Mouse (Mus musculus) neural tube, embryonic 13.5 days (tissue): ENCODE data around the gene Kdm6b. TPM values are rescaled to one million over a fixed set of nuclear protein-coding genes. Genes with fewer than 3 reads are reported as not detected.
"Not testable (repeated sequence)": the region's sequence is repeated elsewhere in the genome, so short reads cannot be mapped to it uniquely, and the experiment has no call there.

ENCODE experiments used
- ATAC-seq: fragments of 200-750 bp; cut with Nextera tagmentation; 2 replicates; pipeline ENCODE4 v1.8.0; 2017; ENCODE audit warnings: low read depth, mild to moderate bottlenecking, moderate TSS enrichment, moderate library complexity
- H3K27ac ChIP-seq: fragments of 300-500 bp; sonication (generic); replicated peaks from 2 replicates; pipeline ENCODE4 v1.5.1; 2015; ENCODE audit warnings: moderate library complexity, mild to moderate bottlenecking, inconsistent platforms
- H3K27me3 ChIP-seq: fragments of 300-500 bp; sonication (generic); 2 replicates; pipeline ENCODE4 v1.6.1; 2015; ENCODE audit warnings: mild to moderate bottlenecking, inconsistent platforms
- H3K36me3 ChIP-seq: fragments of 300-500 bp; sonication (generic); 2 replicates; pipeline ENCODE4 v1.6.1; 2015; ENCODE audit warnings: mild to moderate bottlenecking, inconsistent platforms
- H3K4me1 ChIP-seq: fragments of 300-500 bp; sonication (generic); replicated peaks from 2 replicates; pipeline ENCODE4 v1.6.1; 2015; ENCODE audit warnings: inconsistent platforms
- H3K4me2 ChIP-seq: fragments of 300-500 bp; sonication (generic); 2 replicates; pipeline ENCODE4 v1.6.1; 2015; ENCODE audit warnings: inconsistent platforms, mild to moderate bottlenecking, moderate library complexity
- H3K4me3 ChIP-seq: fragments of 300-500 bp; sonication (generic); 2 replicates; pipeline ENCODE4 v1.5.1; 2015; ENCODE audit warnings: mild to moderate bottlenecking, inconsistent platforms
- H3K9ac ChIP-seq: fragments of 300-500 bp; sonication (generic); 2 replicates; pipeline ENCODE4 v1.6.1; 2015; ENCODE audit warnings: moderate library complexity, mild to moderate bottlenecking, inconsistent platforms
- H3K9me3 ChIP-seq: fragments of 300-500 bp; sonication (generic); 2 replicates; pipeline ENCODE4 v1.6.1; 2016; ENCODE audit warnings: inconsistent platforms
- WGBS: fragments of 180-500 bp; shearing (Covaris S2); methylation state at CpG from one replicate; pipeline ENCODE4 v1.1.7; 2015; 5-methylcytosine and 5-hydroxymethylcytosine counted together
- polyA plus RNA-seq: library from polyadenylated mRNA; unstranded; fragments of >200 nt; fragmentation: Nextera tagmentation; extraction: Ambion mirVana; gene quantifications from 2 replicates; pipeline ENCODE4 v1.2.1, GENCODE M21; 2015

Gene Kdm6b
- polyA plus RNA-seq, 1 experiment from 2014 or later: 44.8 TPM

DNA sequence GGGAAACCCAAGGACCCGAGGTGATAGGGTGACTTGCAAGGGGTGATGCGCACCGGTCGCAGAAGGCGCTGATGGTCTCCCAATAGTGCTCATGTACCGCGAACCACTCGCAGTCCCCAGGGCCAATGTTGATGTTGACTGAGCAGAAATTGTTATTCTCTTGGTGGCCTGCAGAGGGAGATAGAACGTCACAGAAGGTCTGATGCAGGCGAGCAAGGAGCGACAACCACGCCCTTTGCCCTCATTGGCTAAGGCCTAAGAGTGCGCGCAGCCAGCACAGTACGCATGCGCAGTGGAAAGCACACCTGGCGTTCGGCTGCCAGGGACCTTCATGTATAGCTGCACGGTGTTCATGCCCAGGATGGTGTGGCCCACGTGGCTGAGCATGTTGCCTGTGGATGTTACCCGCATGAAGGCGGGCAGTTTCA, 12.3 kb downstream of the Kdm6b start:
- WGBS: 13% methylated on average over 22 of the region's 22 CpGs
- Histone ChIP-seq H3K4me1 (peaks cover 31% of the 10 kb centered on the region), H3K9me3 (no peaks in the 10 kb centered on the region), H3K27ac (peak overlapping the region; percentile 24; the same call in 1 of the 2 replicates), H3K4me3 (no peak overlapping the region), H3K9ac (0 out of 2 replicates have a peak overlapping the region, but pooled peaks have one; percentile 2), H3K36me3 (peaks cover 82% of the 10 kb centered on the region), H3K27me3 (peaks cover 16% of the 10 kb centered on the region), H3K4me2 (no peak overlapping the region)
- peak; percentile 77 for ATAC-seq

GRCm38 (mm10) chr11:69400083-69400850, 13.2 kb downstream of the Kdm6b start:
- H3K4me1 ChIP-seq: peaks cover 33% of the 10 kb centered on the region
- H3K4me3 ChIP-seq: no peak overlapping the region
- H3K27ac ChIP-seq: no peak overlapping the region
- H3K27me3 ChIP-seq: peaks cover 16% of the 10 kb centered on the region
- no peaks in the 10 kb centered on the region for H3K9me3 ChIP-seq
- H3K9ac ChIP-seq: 0 out of 2 replicates have a peak overlapping the region, but pooled peaks have one; percentile 26
- no peak for ATAC-seq
- no peak overlapping the region for H3K4me2 ChIP-seq
- 81% methylated on average over 25 of the region's 25 CpGs for WGBS
- H3K36me3 ChIP-seq: peaks cover 72% of the 10 kb centered on the region

GRCm38 (mm10) chr11:69399201-69400082, 14.0 kb downstream of the Kdm6b start:
- 16% methylated on average over 66 of the region's 66 CpGs for WGBS
- H3K4me2 ChIP-seq: no peak overlapping the region
- ATAC-seq: no peak

DNA sequence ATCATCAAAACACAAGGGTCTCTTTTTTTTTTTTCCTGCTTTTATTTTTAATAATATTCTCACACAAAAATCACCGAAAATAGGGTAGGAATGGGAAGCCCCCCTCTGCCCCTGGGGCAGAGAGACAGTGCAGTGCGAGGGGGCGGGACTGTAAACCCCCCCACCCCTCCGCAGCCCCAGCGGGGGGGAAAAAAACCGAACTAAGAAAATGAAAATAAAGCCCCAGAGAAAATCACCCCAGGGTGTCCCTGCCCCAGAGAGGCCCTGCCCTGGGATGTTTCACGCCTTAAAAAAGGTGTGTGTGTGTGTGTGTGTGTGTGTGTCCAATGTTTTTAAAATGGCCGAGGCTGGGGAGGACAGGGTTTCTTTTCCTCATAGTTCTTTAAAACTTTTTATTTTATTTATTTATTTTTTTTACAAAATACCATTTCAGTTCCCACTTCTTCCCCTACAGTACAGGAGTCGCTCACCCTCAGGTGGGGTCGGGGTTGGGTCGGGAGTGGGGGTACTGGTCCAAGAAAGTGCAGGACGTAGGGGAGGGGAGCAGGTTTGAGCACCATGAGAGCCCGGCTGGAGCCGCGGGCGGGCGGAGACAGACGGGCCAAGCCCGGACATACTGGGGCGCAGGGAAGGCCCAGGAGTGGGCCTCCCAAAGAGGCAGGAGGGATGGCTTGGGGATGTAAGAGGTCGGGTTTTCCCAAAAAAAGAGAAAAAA, 14.8 kb downstream of the Kdm6b start:
- Histone ChIP-seq H3K27ac (no peak overlapping the region), H3K9ac (no peak overlapping the region), H3K4me2 (peak overlapping the region; percentile 80), H3K36me3 (peaks cover 56% of the 10 kb centered on the region), H3K4me3 (0 out of 2 replicates have a peak overlapping the region, but pooled peaks have one; percentile 54), H3K9me3 (no peaks in the 10 kb centered on the region), H3K4me1 (peaks cover 39% of the 10 kb centered on the region), H3K27me3 (peaks cover 16% of the 10 kb centered on the region)
- WGBS: 20% methylated on average over 21 of the region's 21 CpGs
- no peak for ATAC-seq

More at GRCm38 (mm10) chr11:69399201-69400082, 14.0 kb downstream of the Kdm6b start:
- Histone ChIP-seq H3K4me1 (peaks cover 34% of the 10 kb centered on the region), H3K9ac (0 out of 2 replicates have a peak overlapping the region, but pooled peaks have one; percentile 26), H3K27me3 (peaks cover 16% of the 10 kb centered on the region), H3K4me3 (no peak overlapping the region), H3K27ac (no peak overlapping the region), H3K36me3 (peaks cover 64% of the 10 kb centered on the region), H3K9me3 (no peaks in the 10 kb centered on the region)

- ATAC-seq: no peak
- Histone ChIP-seq H3K9me3 (no peaks in the 10 kb centered on the region), H3K9ac (peak within 1 kb of the TSS; percentile 83), H3K27ac (peak within 1 kb of the TSS; percentile 97), H3K36me3 (peaks cover 50% of the 10 kb centered on the region), H3K27me3 (peaks cover 16% of the 10 kb centered on the region), H3K4me2 (peak within 1 kb of the TSS; percentile 80), H3K4me1 (peaks cover 39% of the 10 kb centered on the region), H3K4me3 (peak within 1 kb of the TSS; percentile 54)
- 8% methylated on average over 16 of the region's 16 CpGs for WGBS
These were observed 15.4 kb downstream of the Kdm6b start, which contains the start of gene Tmem88 for GRCm38 (mm10) chr11:69398059-69398458. Gene Tmem88, minus strand, starts transcription at chr11:69398234.

DNA sequence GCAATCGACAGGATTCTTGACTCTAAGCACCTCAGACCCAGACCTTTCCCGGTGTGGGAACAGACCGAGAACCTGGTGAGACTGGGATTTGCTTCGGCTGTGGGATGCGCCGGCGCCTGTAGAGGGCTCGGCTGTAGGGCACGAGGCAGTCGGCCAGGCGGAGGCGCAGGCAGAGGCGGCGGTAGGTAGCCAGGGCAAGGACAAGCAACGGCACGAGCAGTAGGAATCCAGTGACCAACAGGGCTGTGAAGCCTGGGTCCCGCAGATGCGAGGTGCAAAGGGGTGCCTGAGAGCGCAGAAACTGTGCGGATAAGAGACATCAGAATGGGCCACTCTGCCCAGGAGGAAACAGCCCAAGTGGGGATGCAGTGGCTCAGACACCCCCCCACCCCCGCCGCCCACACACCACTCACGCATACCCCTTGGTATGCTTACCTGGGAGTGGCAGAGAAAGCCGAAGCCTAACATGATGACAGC, 15.9 kb downstream of the Kdm6b start:
- Histone ChIP-seq H3K9me3 (no peaks in the 10 kb centered on the region), H3K4me2 (peak overlapping the region; percentile 80), H3K9ac (peak overlapping the region; percentile 53), H3K27me3 (peaks cover 16% of the 10 kb centered on the region), H3K4me3 (peak overlapping the region; percentile 54), H3K27ac (peak overlapping the region; percentile 97), H3K4me1 (peaks cover 39% of the 10 kb centered on the region), H3K36me3 (peaks cover 45% of the 10 kb centered on the region)
- no peak for ATAC-seq
- 12% methylated on average over 24 of the region's 24 CpGs for WGBS

DNA sequence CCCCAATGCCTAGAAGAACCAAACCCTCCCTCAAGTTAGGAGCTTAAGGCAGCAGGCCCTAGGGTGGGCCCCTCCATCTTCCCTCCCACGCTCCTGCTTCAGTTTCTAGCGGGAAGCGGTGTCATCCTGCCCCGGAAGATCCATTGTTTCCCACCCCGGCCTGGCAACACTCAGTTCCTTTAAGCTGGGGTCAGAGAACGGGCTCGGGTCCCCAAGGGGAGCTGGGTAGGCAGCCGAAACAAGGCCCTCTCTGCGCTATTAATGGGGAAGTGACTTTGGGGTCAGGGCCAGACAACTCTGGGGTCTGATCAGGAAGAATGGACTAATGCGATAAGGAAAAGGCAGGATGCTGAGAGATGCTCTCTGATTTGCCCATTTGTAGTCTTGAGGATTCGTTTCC, 16.7 kb downstream of the Kdm6b start:
- Histone ChIP-seq H3K27me3 (peaks cover 16% of the 10 kb centered on the region), H3K27ac (peak overlapping the region; percentile 97), H3K4me2 (peak overlapping the region; percentile 80), H3K4me3 (peak overlapping the region; percentile 54), H3K9ac (peak overlapping the region; percentile 83), H3K4me1 (peaks cover 39% of the 10 kb centered on the region), H3K36me3 (peaks cover 42% of the 10 kb centered on the region), H3K9me3 (no peaks in the 10 kb centered on the region)
- 31% methylated on average over 11 of the region's 11 CpGs for WGBS
- no peak for ATAC-seq

DNA sequence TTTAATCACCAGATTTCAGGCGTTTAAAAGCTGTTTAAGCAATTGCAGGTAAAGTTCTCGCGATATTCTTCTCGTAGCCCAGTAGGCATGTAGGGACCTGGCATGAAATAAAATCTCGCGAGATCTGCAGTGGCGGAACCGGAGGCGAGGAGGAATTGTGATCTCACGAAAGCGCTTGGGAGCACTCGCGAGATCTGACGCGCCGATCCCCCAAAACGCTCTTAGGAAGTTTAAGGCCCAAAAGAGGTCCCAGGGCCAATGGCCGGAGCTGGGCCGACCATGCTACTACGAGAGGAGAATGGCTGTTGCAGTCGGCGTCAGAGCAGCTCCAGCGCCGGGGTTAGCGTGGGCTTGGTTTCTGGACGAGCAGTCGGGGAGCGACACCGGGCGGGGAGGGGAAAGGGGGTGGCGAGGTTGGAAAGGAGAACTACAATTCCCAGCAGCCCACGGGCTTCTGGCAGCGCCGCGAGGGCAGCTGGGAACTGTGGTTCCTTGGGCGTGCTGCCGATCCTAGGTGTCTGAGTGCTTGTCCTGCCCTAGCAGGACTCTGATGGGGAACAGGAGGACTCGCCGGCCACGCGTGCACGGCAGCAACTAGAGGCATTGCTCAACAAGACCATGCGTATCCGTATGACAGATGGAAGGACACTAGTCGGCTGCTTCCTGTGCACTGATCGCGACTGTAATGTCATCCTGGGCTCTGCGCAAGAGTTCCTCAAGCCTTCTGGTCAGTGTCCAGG, 17.7 kb downstream of the Kdm6b start:
- H3K4me1 ChIP-seq: peaks cover 34% of the 10 kb centered on the region
- H3K9ac ChIP-seq: peak overlapping the region; percentile 83
- peak overlapping the region; percentile 97 for H3K27ac ChIP-seq
- peaks cover 12% of the 10 kb centered on the region for H3K27me3 ChIP-seq
- H3K36me3 ChIP-seq: peaks cover 32% of the 10 kb centered on the region
- under 1% methylated on average over 48 of the region's 48 CpGs for WGBS
- H3K4me3 ChIP-seq: peak overlapping the region; percentile 54
- no peaks in the 10 kb centered on the region for H3K9me3 ChIP-seq
- ATAC-seq: peak; percentile 90
- H3K4me2 ChIP-seq: peak overlapping the region; percentile 80

DNA sequence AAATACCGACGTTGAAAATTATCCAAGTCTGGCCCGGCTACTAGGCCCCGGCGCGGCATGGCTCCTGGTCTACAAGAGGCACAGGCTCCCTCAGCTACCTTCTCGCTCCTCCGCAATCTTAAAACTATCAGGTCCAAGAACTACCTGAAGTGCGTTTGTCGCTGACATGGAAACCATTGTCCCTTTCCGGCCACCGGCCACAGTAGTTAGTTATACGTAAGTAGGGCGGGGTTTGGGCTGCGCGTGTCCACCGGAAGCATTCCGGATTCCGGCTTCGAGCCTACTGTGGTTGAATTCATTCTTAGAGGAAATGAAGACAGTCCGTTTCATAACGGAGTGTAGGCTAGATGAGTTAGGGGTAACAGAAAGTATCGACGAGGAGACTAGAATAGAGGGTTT, 18.2 kb downstream of the Kdm6b start, which contains the start of the genes Naa38 and Cyb5d1:
Gene Naa38 (plus strand): TSS at position 253 of the 399 bp plus-strand sequence.
Gene Cyb5d1 (minus strand): TSS at position 397 of the 399 bp plus-strand sequence.
- ATAC-seq: peak; percentile 85
- WGBS: under 1% methylated on average over 24 of the region's 24 CpGs
- not testable (repeated sequence) for H3K9me3 ChIP-seq, H3K27me3 ChIP-seq
- H3K4me3 ChIP-seq: peak within 1 kb of the TSS; percentile 54
- peak within 1 kb of the TSS; percentile 80 for H3K4me2 ChIP-seq
- peak within 1 kb of the TSS; percentile 97 for H3K27ac ChIP-seq
- H3K9ac ChIP-seq: peak within 1 kb of the TSS; percentile 83
- peaks cover 26% of the 10 kb centered on the region for H3K36me3 ChIP-seq
- peaks cover 34% of the 10 kb centered on the region for H3K4me1 ChIP-seq

- not testable (repeated sequence) for H3K9me3 ChIP-seq, H3K27me3 ChIP-seq
- Histone ChIP-seq H3K4me1 (peaks cover 40% of the 10 kb centered on the region), H3K9ac (peak overlapping the region; percentile 83), H3K27ac (peak overlapping the region; percentile 97), H3K36me3 (peaks cover 21% of the 10 kb centered on the region), H3K4me2 (peak overlapping the region; percentile 80), H3K4me3 (peak overlapping the region; percentile 54)
- peak; percentile 32; the same call in 1 of the 2 replicates for ATAC-seq
- 2% methylated on average over 31 of the region's 31 CpGs for WGBS
These were observed 18.8 kb downstream of the Kdm6b start for GRCm38 (mm10) chr11:69394591-69395167.
